Mouse (Mus musculus) kidney, postnatal 36 days (tissue): ENCODE measurements around the gene Akirin2.
"Not testable (repeated sequence)": the region's sequence is repeated elsewhere in the genome, so short reads cannot be mapped to it uniquely, and the experiment has no call there.

ENCODE experiments used
- DNase-seq, 2 experiments: peaks; one replicate each; pipeline ENCODE4 v3.0.0; 2021 to 2022; ENCODE audit warnings: mixed read lengths in 2 of 2

Gene Akirin2

DNA sequence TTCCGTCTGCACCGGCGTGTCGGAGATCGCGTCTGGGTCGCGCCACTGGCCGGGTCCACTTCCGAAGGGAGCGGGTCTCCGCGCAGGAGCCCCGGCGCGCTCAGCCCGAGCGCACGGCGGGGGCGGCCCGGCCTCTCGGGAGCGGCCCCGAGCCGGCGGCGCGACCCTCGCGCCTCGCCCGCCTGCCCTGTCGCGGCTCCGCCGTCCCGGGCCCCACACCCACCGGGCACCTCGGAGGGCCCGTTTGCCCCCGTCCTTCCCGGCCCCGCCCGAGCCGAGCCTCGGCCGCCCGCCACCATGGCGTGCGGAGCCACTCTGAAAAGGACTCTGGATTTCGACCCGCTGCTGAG lies at the start of gene Akirin2:
Akirin2 (plus strand) TSS at position 190 of the 350 bp plus-strand sequence.
- no peak for DNase-seq

DNA sequence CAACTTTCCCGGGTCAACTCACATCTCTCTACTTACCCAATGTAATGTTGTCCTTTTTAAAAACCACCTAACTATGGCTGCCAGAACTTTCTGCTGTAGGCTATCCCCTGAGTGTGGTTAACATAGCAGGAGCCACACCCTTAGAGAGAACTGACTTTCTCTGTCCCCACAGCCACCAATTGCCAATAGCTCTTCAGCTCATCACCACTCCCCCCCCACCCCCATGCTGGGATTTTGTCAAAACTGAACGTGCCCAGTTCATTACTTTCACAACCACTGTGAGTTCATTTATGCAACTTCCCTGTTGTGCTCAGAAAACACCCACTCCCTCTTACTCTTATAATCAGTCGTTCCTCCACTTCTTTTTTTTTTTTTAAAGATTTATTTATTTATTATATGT lies 40.4 kb upstream of the Akirin2 start:
- DNase-seq: no peak

DNA sequence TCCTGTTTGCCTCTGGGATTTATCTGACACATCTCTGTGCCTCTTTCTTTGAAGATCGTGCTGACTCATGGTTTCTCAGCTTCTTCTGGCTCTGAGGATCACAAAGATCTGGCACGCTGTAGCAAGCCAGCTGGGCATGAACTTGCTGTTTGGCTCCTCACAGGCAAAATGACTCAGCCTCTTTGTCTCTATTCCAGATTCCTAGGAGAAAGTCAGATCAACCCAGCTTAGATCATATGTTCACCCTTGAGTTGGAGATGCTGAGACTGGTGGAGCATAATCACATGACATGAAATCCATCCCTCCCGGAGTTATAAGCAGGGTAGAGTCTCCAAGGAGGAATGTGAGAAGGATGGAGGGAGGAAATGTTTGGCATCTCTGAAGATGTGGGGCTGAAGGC lies 27.9 kb upstream of the Akirin2 start:
- no peak for DNase-seq

DNA sequence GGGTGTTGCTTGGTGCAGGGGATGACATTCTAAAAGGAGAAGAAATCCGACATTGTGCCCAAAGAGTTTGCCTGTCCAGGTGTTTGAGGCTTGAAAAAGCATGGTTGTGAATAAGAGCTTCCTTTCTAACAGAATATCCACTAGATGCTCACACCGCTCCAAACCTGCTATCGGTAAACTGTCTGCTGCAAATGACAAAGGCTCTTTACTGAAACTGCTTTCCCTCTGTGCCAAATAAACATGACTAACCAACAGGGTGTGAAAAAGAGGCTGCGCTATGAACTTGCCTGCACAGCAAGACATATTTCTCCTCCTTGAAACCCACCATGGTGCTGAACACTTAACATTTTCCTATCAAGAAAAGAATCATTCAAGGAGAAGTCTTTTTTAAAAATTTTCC lies 27.2 kb upstream of the Akirin2 start:
- no peak for DNase-seq

- DNase-seq: no peak
These were observed 24.0 kb upstream of the Akirin2 start for GRCm38 (mm10) chr4:34526771-34527170.

DNA sequence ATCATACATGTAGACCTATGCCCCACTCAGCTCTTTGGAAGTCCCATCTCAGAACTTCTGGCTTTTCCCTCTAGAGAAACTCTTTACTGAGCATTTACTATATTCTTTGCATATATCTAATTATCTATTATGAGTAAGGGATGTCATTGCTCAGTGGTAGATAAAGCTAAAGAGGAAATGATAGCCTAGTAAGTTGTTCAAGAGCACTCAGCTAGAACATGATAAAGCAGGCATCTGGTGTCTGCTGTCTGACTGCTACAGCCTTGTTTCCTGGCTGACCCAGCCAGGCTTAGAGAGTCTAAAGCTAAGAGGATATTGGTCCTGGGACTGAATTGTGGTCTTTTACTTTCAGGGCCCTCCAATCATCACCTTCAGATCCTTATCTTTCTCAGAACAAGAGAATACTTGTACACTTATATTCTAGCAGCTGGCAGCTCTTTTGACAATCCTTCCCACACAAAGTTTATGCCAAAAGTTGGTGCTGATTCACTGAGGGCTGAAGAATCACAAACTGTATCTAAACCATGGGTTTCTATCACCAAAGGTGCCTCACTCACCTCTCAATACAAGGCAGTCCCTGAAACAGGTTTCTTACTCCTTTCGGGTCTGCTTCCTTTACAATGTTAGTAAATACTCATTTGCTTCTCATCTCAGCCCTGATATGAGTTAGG lies 22.2 kb upstream of the Akirin2 start:
- DNase-seq: no peak

- no peak for DNase-seq
These were observed 21.4 kb upstream of the Akirin2 start for GRCm38 (mm10) chr4:34529379-34529778.

DNA sequence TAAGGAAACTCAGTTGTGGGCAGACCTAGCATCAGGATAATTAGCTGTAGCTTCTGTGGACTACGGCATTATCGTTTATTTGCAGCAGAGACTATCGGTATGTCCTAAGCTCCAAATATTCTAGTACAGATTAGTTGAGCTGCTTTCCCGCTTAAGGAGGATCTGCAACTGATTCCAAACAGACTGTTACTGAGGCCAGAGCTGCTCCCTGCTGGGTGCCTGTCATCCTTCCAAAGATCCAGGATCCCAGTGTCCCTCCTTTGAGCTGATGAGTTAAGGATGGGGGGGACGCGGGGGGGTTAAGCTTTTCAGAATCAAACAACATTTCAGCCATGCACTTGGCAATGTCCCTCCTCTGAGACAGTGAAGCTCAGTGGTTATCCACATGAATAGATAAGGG lies 20.8 kb upstream of the Akirin2 start:
- DNase-seq: no peak

DNA sequence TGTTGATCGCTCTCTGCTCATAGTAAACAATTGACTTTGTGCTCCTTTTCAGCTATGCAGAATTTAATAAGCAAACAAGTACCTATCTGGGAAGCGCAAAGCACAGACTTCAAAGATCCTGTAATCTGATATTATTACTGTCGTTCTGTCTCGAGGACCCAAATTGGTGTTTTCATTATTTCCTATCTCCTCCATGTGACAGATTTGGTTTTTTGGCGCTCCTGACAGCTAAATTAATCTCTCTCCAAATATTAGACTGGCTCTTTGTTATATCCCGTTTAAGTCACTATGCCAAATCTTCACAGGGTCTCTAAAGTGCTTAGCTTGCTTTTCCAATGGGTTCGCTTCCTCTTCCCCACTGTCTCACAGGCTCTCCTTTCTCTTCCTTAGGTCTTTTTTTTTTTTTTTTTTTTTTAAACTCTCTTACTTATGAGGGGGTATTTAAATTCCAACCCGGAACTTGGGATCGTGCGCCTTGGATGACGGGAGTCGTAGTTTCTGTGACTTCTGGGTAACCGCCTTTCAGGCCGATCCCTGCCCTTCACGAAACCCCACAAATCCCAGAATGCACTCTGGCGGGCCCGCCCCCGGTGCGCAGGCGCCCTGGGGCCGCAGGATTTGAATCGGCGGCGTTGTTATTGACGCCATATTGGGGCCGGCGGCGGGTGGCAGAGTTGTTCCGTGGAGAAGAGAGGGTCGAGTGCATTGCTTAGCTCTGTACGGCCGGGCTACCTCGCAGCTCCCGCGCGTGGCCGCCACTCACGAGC lies 573 bp upstream of the Akirin2 start:
- DNase-seq: peak; percentile 97

- peak; percentile 65 to 77 for DNase-seq
These were observed 517 bp downstream of the Akirin2 start for GRCm38 (mm10) chr4:34551098-34551809.

DNA sequence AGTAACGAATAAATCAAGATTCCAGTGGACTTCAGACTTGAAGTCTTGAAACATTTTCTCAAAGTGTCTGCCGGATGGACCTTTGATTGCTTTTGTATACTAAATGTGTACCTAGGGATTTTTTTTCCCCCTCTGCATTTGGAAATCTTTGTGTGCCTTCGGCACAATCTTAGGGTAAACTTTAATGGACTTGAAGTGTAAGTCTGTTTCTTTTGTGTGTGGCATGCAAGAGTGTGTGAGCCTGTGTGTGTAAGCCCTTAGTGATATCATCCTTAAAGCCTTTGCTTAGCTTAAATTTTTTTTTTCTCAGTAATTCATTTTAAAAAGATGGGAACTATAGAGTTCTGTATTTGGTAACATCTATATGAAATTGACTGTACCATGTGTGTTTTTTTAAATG lies 1.2 kb downstream of the Akirin2 start:
- peak in 1 of 2 experiments; percentile 26 for DNase-seq

DNA sequence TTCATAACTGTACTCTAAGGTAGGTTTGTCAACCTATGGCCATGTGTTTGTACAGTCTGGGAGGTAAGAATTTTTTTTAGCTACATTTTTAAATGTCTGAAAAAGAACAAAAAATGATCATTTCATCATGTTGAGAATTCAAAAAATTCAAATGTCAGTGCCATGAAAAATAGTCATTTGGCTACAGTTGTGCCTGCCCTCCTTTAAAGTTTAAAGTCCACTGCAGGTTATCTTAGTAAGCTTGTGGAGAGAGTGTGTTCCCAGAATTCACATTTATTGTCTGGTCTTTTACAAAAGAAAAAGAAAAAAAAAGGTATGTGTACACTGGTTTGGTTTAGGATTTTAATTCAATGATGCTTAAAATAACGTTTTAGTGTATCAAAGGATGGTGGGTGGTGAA lies 3.9 kb downstream of the Akirin2 start:
- no peak for DNase-seq

DNA sequence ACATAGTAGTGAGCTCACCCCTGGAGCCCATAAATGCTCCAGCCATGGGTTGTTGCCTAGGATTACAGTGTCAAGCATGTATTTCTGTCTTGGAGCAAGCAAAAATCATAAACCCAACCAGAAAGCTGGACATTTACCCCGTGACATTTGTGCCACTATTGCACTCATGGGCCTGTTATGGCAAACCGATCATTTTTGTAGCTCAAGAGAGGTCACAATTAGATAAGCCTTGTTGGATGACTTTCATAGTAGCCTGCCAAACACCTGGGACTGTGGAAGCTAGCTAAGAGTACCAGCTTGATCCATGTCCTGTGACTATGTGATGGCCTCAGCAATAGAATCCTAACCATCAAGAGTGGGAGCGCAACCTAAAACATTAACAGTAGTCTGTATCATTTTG lies 4.9 kb downstream of the Akirin2 start:
- no peak for DNase-seq

DNA sequence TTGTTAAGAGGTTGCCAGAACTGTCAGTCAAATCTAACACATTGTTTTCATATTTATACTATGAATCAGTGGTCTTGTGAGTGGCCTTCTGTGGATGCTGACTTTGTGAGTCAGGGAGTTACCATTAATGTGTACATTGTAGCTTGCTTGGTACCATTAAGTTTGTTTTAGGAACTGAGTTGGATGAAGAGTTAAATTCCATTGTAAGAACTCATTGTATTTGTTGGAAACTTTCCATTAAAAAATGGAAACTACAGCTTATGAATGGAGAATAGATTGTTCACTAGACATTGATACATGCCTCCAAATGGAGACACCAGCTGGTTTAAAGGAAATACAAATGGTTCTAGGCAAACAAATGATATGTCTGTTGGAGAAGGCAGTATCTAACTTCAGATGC lies 5.4 kb downstream of the Akirin2 start:
- no peak for DNase-seq

- DNase-seq: peak; percentile 56 to 60
These were observed 10.2 kb downstream of the Akirin2 start for GRCm38 (mm10) chr4:34560971-34561370.

GRCm38 (mm10) chr4:34566226-34566625 lies 15.5 kb downstream of the Akirin2 start:
- DNase-seq: peak in 1 of 2 experiments; percentile 50

GRCm38 (mm10) chr4:34572876-34573275 lies 22.1 kb downstream of the Akirin2 start:
- no peak for DNase-seq

- DNase-seq: no peak
These were observed 26.3 kb downstream of the Akirin2 start for GRCm38 (mm10) chr4:34577028-34577427.

GRCm38 (mm10) chr4:34579215-34579614 lies 28.5 kb downstream of the Akirin2 start:
- no peak for DNase-seq

DNA sequence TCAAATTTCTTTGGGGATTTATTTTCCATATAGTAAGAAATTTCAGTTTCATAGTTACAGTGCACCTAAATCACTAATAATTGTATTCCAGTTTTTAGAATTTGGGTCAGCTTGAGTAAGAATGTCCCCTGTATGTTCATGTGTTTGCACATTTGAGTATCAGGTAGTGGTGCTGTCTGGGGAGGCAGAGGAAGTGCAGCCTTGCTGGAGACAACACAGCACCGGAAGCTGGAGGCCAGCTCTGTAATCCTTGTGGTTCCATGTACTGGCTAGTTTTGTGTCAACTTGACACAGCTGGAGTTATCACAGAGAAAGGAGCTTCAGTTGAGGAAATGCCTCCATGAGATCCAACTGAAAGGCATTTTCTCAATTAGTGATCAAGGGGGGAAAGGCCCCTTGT lies 30.8 kb downstream of the Akirin2 start:
- not testable (repeated sequence) for DNase-seq

DNA sequence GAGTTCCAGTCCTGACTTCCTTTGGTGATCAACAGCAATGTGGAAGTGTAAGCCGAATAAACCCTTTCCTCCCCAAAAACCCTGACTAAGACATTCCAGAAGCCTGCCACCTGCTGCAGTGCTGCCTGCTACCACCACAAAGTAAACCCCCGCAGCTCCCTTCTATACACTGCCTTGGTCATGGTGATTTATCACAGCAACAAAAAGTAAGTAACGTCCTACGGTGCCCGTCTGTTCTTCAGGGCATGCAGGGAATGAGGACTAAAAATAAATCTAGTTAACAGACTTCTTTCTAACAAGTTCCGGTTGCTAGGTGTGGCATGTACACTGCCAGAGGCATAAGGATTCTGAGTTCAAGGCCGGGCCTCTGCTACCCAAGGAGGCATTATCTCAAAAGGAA lies 31.3 kb downstream of the Akirin2 start:
- no peak for DNase-seq

DNA sequence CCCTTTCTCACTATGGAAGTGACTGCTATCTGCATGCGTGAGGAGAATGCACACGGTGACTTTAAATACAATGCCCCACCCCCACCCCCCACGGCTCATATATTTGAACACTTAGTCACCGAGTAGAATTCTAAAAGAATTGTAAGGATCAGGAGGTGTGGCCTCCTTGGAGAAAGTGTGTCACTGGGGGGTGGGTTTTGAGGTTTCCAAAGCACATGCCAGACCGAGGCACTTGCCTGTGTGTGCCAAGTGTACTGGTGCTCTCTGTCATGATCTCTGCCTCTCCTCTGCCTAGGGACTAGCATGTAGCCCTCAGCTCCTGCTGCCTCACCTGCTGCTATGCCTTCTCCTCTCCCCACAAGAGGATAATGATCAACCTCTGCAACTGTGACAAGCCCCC lies 31.7 kb downstream of the Akirin2 start:
- no peak for DNase-seq

DNA sequence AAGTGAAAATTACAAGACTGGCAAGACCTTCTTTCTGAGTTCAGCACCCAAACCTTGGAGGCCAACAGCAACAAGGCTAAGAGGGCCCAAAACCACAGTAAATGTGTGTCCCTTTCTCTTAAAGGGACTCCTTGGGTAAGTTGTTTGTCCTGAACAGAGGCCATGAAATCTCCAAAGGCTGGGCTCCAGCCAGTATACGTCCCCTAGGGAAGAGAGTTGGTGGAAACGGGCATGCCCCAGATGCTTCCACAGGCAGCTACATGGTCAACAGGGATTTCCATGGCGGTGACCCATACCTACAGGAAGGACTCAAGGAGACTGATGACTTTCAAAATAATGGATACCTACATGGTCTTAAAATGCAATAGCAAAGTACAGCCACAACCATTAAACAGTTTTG lies 32.7 kb downstream of the Akirin2 start:
- DNase-seq: no peak
